Mouse (Mus musculus): ENCODE measurements around the gene Olfr1029. TPM values are rescaled to one million over a fixed set of nuclear protein-coding genes. Genes with fewer than 3 reads are reported as not detected.

The Olfr1029 gene
- polyA plus RNA-seq (2017; shearing (Covaris generic)) = under 1 TPM; 0.07 to 0.39 TPM

GRCm38 (mm10) chr2:85973595-85973994 lies at the start of gene Olfr1029:
Gene Olfr1029, plus strand, starts transcription at chr2:85973895.

GRCm38 (mm10) chr2:85950137-85950536 lies 23.6 kb upstream of the Olfr1029 start, which contains the start of gene Olfr1028:
Gene Olfr1028, plus strand, starts transcription at chr2:85950437.

GRCm38 (mm10) chr2:85978976-85979375 lies 5.3 kb downstream of the Olfr1029 start, which contains the start of gene Olfr1030:
Gene Olfr1030, plus strand, starts transcription at chr2:85979276.

GRCm38 (mm10) chr2:85990004-85990403 lies 16.3 kb downstream of the Olfr1029 start, which contains the start of gene Olfr1031:
Gene Olfr1031, plus strand, starts transcription at chr2:85990304.

GRCm38 (mm10) chr2:86005240-86005639 lies 31.5 kb downstream of the Olfr1029 start, which contains the start of gene Olfr1032:
Gene Olfr1032, plus strand, starts transcription at chr2:86005540.

GRCm38 (mm10) chr2:86020406-86020805 lies 46.7 kb downstream of the Olfr1029 start, which contains the start of gene Olfr1033:
Gene Olfr1033, plus strand, starts transcription at chr2:86020633.

Other genes starting within 250 kb of the Olfr1029 start
- under 1 TPM in 1 of 2 experiments, not detected in 1; 0.05 TPM for gene Olfr1012, start 211.1 kb upstream of the Olfr1029 start, polyA plus RNA-seq (2017; shearing (Covaris generic))
- gene Olfr1013, start 206.8 kb upstream of the Olfr1029 start, polyA plus RNA-seq (2017; shearing (Covaris generic)) = not detected
- under 1 TPM in 1 of 2 experiments, not detected in 1; 0.17 TPM for gene Olfr1014, start 201.2 kb upstream of the Olfr1029 start, polyA plus RNA-seq (2017; shearing (Covaris generic))
- not detected for gene Olfr1015, start 191.9 kb upstream of the Olfr1029 start, polyA plus RNA-seq (2017; shearing (Covaris generic))
- under 1 TPM in 1 of 2 experiments, not detected in 1; 0.40 TPM for gene Olfr1016, start 171.4 kb upstream of the Olfr1029 start, polyA plus RNA-seq (2017; shearing (Covaris generic))
- under 1 TPM in 1 of 2 experiments, not detected in 1; 0.66 TPM for gene Olfr1018, start 155.4 kb upstream of the Olfr1029 start, polyA plus RNA-seq (2017; shearing (Covaris generic))
- not detected for gene Olfr1019, start 128.4 kb upstream of the Olfr1029 start, polyA plus RNA-seq (2017; shearing (Covaris generic))
- 1 to 10 TPM in 1 of 2 experiments, under 1 TPM in 1; 0.10 to 1.7 TPM for gene Olfr1020, start 126.9 kb upstream of the Olfr1029 start, polyA plus RNA-seq (2017; shearing (Covaris generic))
- gene Olfr1022, start 105.3 kb upstream of the Olfr1029 start, polyA plus RNA-seq (2017; shearing (Covaris generic)) = not detected
- gene Olfr1023, start 88.3 kb upstream of the Olfr1029 start, polyA plus RNA-seq (2017; shearing (Covaris generic)) = not detected
- not detected for gene Olfr1024, start 68.8 kb upstream of the Olfr1029 start, polyA plus RNA-seq (2017; shearing (Covaris generic))
- gene Olfr1025-ps1, start 58.7 kb upstream of the Olfr1029 start, polyA plus RNA-seq (2017; shearing (Covaris generic)) = not detected
- gene Olfr1026, start 52.3 kb upstream of the Olfr1029 start, polyA plus RNA-seq (2017; shearing (Covaris generic)) = 1 to 10 TPM in 1 of 2 experiments, not detected in 1; 1.2 TPM
- under 1 TPM in 1 of 2 experiments, not detected in 1; 0.66 TPM for gene Olfr1028, start 23.5 kb upstream of the Olfr1029 start, polyA plus RNA-seq (2017; shearing (Covaris generic))
- gene Olfr1030, start 5.4 kb downstream of the Olfr1029 start, polyA plus RNA-seq (2017; shearing (Covaris generic)) = under 1 TPM; 0.37 to 0.62 TPM
- gene Olfr1031, start 16.4 kb downstream of the Olfr1029 start, polyA plus RNA-seq (2017; shearing (Covaris generic)) = not detected
- gene Olfr1032, start 31.6 kb downstream of the Olfr1029 start, polyA plus RNA-seq (2017; shearing (Covaris generic)) = not detected
- gene Olfr1033, start 46.7 kb downstream of the Olfr1029 start, polyA plus RNA-seq (2017; shearing (Covaris generic)) = 1 to 10 TPM; 1.7 to 5.1 TPM
- not detected for gene Olfr1034, start 72.0 kb downstream of the Olfr1029 start, polyA plus RNA-seq (2017; shearing (Covaris generic))
- under 1 TPM in 1 of 2 experiments, not detected in 1; 0.14 TPM for gene Olfr1036, start 100.1 kb downstream of the Olfr1029 start, polyA plus RNA-seq (2017; shearing (Covaris generic))
- not detected for gene Olfr1037, start 113.5 kb downstream of the Olfr1029 start, polyA plus RNA-seq (2017; shearing (Covaris generic))
- gene Olfr1039, start 162.0 kb downstream of the Olfr1029 start, polyA plus RNA-seq (2017; shearing (Covaris generic)) = not detected
- not detected for gene Olfr1040, start 172.8 kb downstream of the Olfr1029 start, polyA plus RNA-seq (2017; shearing (Covaris generic))
- under 1 TPM; 0.12 to 0.98 TPM for gene Olfr1042, start 187.9 kb downstream of the Olfr1029 start, polyA plus RNA-seq (2017; shearing (Covaris generic))
- gene Olfr1043, start 193.6 kb downstream of the Olfr1029 start, polyA plus RNA-seq (2017; shearing (Covaris generic)) = 1 to 10 TPM in 1 of 2 experiments, under 1 TPM in 1; 0.12 to 3.0 TPM
- under 1 TPM in 1 of 2 experiments, not detected in 1; 0.99 TPM for gene Olfr1044, start 203.9 kb downstream of the Olfr1029 start, polyA plus RNA-seq (2017; shearing (Covaris generic))
- gene Olfr52, start 211.8 kb downstream of the Olfr1029 start, polyA plus RNA-seq (2017; shearing (Covaris generic)) = under 1 TPM; 0.07 to 0.10 TPM
- not detected for gene Olfr1045, start 229.1 kb downstream of the Olfr1029 start, polyA plus RNA-seq (2017; shearing (Covaris generic))
- gene Olfr1046, start 245.4 kb downstream of the Olfr1029 start, polyA plus RNA-seq (2017; shearing (Covaris generic)) = not detected